Comparison of ENCODE assay signal across 9 mouse cellular contexts in genomic region chr3:3751596-3752251, GRCm38 (mm10).
DNase-seq lines count a peak whose midpoint lies in the region; ATAC-seq and TF ChIP-seq lines count a peak whose summit lies in the region.
"Had no signal": no experiment of that assay in that cellular context is flagged by ENCODE, and none has a peak within 500 bp of the region (broad histone marks: within the 10 kb centered on the region; RNA-seq: fewer than 3 reads in every experiment).

No protein-coding gene starts in this region.

- H3K36me3 ChIP-seq in liver, embryonic 14.5 days (replicated peaks; ENCODE audit: control insufficient read depth, insufficient read depth, low read depth): no peaks in the 10 kb centered on the region
- H3K36me3 ChIP-seq: lung, embryonic 15.5 days had no signal

- TF ChIP-seq CTCF in liver, embryonic 14.5 days (IDR thresholded peaks at IDR 0.05; ENCODE audit: low read depth): peak; percentile 52; the same call in 1 of the 2 replicates

- no peak overlapping the region for H3K4me3 ChIP-seq in liver, embryonic 14.5 days (ENCODE audit: insufficient read depth in 1 of 2, low read depth in 2 of 2, low read length in 2 of 2)
- H3K4me3 ChIP-seq: lung, embryonic 15.5 days had no signal

- H3K9ac ChIP-seq in liver, embryonic 14.5 days (replicated peaks): no peak overlapping the region
- H3K9ac ChIP-seq: lung, embryonic 15.5 days had no signal

- 6% methylated on average over 5 of the region's 5 CpGs for WGBS in liver, embryonic 14.5 days (ENCODE audit: insufficient replicate concordance)

- H3K9me3 ChIP-seq in liver, embryonic 14.5 days (ENCODE audit: control insufficient read depth, low read length): no peaks in the 10 kb centered on the region
- H3K9me3 ChIP-seq: lung, embryonic 15.5 days had no signal

- H3K4me2 ChIP-seq in liver, embryonic 14.5 days (ENCODE audit: low read depth): no peak overlapping the region
- H3K4me2 ChIP-seq: lung, embryonic 15.5 days had no signal

- H3K27ac ChIP-seq in liver, embryonic 14.5 days: no peak overlapping the region
- H3K27ac ChIP-seq: lung, embryonic 15.5 days had no signal

- no peak for TF ChIP-seq EP300 in liver, embryonic 14.5 days (IDR thresholded peaks at IDR 0.05; ENCODE audit: low read depth)

- ATAC-seq in cerebellum, adult (ENCODE audit: insufficient number of reproducible peaks, low FRiP score, low TSS enrichment): no peak
- ATAC-seq in liver, embryonic 14.5 days (ENCODE audit: insufficient read depth): no peak

- H3K4me1 ChIP-seq in liver, embryonic 14.5 days (replicated peaks; ENCODE audit: control insufficient read depth in 2 of 2, insufficient read depth in 2 of 2, low read length in 1 of 2): no peaks in the 10 kb centered on the region
- H3K4me1 ChIP-seq: lung, embryonic 15.5 days had no signal

- DNase-seq in cerebellum, adult 8-10 months: peak; percentile 5
- peak in 1 of 3 experiments; percentile 1 for DNase-seq in liver, embryonic 14.5 days (ENCODE audit: low read depth in 3 of 3, low spot score in 3 of 3)
- DNase-seq in liver: no peak
- peak; percentile 63 for DNase-seq in embryo, embryonic 11 days
- peak; percentile 7 for DNase-seq in lung, postnatal 25 days (ENCODE audit: low spot score)
- DNase-seq in frontal cortex, postnatal 25 days (ENCODE audit: low spot score in 2 of 2): no peak
- DNase-seq in spleen, adult 18-20 months: no peak

- no peaks in the 10 kb centered on the region for H3K27me3 ChIP-seq in liver, embryonic 14.5 days (ENCODE audit: control insufficient read depth, insufficient read depth, low read length)
- H3K27me3 ChIP-seq: lung, embryonic 15.5 days had no signal

Comparison
In these comparisons a context has a peak if more than half of its experiments do, and no peak if none do; other contexts are left out.
1. DNase-seq: peak in cerebellum, adult 8-10 months (single experiment), embryo, embryonic 11 days (single experiment) and lung, postnatal 25 days (single experiment); none in liver (single experiment), frontal cortex, postnatal 25 days (0 of 2) and spleen, adult 18-20 months (0 of 2).